Mouse (Mus musculus) kidney, embryonic 16.5 days (tissue): ENCODE measurements around the gene Dscaml1. TPM values are rescaled to one million over a fixed set of nuclear protein-coding genes. Genes with fewer than 3 reads are reported as not detected.

Experiments
- ATAC-seq: fragments of 200-750 bp; cut with Nextera tagmentation; 2 replicates; pipeline ENCODE4 v1.8.0; 2017; ENCODE audit warnings: moderate TSS enrichment; ENCODE audit not compliant: low FRiP score, low TSS enrichment
- H3K27ac ChIP-seq: fragments of 300-500 bp; sonication (generic); 2 replicates; pipeline ENCODE4 v1.5.1; 2014; ENCODE audit warnings: low read length
- H3K27me3 ChIP-seq: fragments of 300-500 bp; sonication (generic); 2 replicates; pipeline ENCODE4 v1.6.1; 2014; ENCODE audit warnings: low read length, control low read depth, mixed read lengths; ENCODE audit not compliant: insufficient read depth
- H3K36me3 ChIP-seq: fragments of 300-500 bp; sonication (generic); 2 replicates; pipeline ENCODE4 v1.6.1; 2014; ENCODE audit warnings: low read length, control low read depth, mixed read lengths; ENCODE audit not compliant: insufficient read depth
- H3K4me1 ChIP-seq: fragments of 300-500 bp; sonication (generic); 2 replicates; pipeline ENCODE4 v1.6.1; 2014; ENCODE audit warnings: low read length, control low read depth, mixed read lengths; ENCODE audit not compliant: insufficient read depth
- H3K4me2 ChIP-seq: fragments of 300-500 bp; sonication (generic); replicated peaks from 2 replicates; pipeline ENCODE4 v1.6.1; 2014; ENCODE audit warnings: low read depth, low read length
- H3K4me3 ChIP-seq: fragments of 300-500 bp; sonication (generic); 2 replicates; pipeline ENCODE4 v1.5.1; 2014; ENCODE audit warnings: mild to moderate bottlenecking, low read length
- H3K9ac ChIP-seq: fragments of 300-500 bp; sonication (generic); replicated peaks from 2 replicates; pipeline ENCODE4 v1.6.1; 2014; ENCODE audit warnings: low read length
- H3K9me3 ChIP-seq: fragments of 300-500 bp; sonication (generic); 2 replicates; pipeline ENCODE4 v1.6.1; 2016; ENCODE audit warnings: low read length, control low read depth
- WGBS: fragments of 180-500 bp; shearing (Covaris S2); extraction: QIAGEN DNeasy Blood & Tissue Kit; methylation state at CpG from one replicate; pipeline ENCODE4 v1.1.7; 2014; 5-methylcytosine and 5-hydroxymethylcytosine counted together
- polyA plus RNA-seq: library from polyadenylated mRNA; unstranded; fragments of >200 nt; fragmentation: Nextera tagmentation; extraction: Ambion mirVana; gene quantifications from 2 replicates; pipeline ENCODE4 v1.2.1, GENCODE M21; 2015

Dscaml1 gene
- polyA plus RNA-seq, 1 experiment from 2014 or later = 0.37 TPM

GRCm38 (mm10) chr9:45677952-45678663 lies 251.7 kb downstream of the Dscaml1 start:
- H3K4me1 ChIP-seq = peaks cover 22% of the 10 kb centered on the region
- peak overlapping the region; percentile 39; the same call in 1 of the 2 replicates for H3K4me2 ChIP-seq
- H3K27ac ChIP-seq = no peak overlapping the region
- H3K4me3 ChIP-seq = no peak overlapping the region
- no peaks in the 10 kb centered on the region for H3K9me3 ChIP-seq
- no peaks in the 10 kb centered on the region for H3K36me3 ChIP-seq
- no peaks in the 10 kb centered on the region; the same call in 1 of the 2 replicates for H3K27me3 ChIP-seq
- no peak for ATAC-seq
- 51% methylated on average over 8 of the region's 8 CpGs for WGBS
- H3K9ac ChIP-seq = no peak overlapping the region

- no peaks in the 10 kb centered on the region for H3K27me3 ChIP-seq
- H3K9ac ChIP-seq = no peak overlapping the region
- H3K9me3 ChIP-seq = no peaks in the 10 kb centered on the region
- ATAC-seq = no peak
- peaks cover 22% of the 10 kb centered on the region for H3K4me1 ChIP-seq
- no peak overlapping the region for H3K4me3 ChIP-seq
- H3K4me2 ChIP-seq = no peak overlapping the region
- H3K36me3 ChIP-seq = no peaks in the 10 kb centered on the region
- WGBS = 61% methylated on average over 4 of the region's 4 CpGs
- no peak overlapping the region for H3K27ac ChIP-seq
Observed at GRCm38 (mm10) chr9:45678664-45679026, 252.2 kb downstream of the Dscaml1 start.

GRCm38 (mm10) chr9:45682461-45682998 lies 256.1 kb downstream of the Dscaml1 start:
- Histone ChIP-seq H3K4me3 (no peak overlapping the region), H3K36me3 (no peaks in the 10 kb centered on the region), H3K27ac (no peak overlapping the region), H3K4me2 (no peak overlapping the region), H3K27me3 (no peaks in the 10 kb centered on the region), H3K4me1 (peaks cover 13% of the 10 kb centered on the region; the same call in 1 of the 2 replicates), H3K9me3 (no peaks in the 10 kb centered on the region), H3K9ac (no peak overlapping the region)
- WGBS = 51% methylated on average over 11 of the region's 11 CpGs
- no peak for ATAC-seq

DNA sequence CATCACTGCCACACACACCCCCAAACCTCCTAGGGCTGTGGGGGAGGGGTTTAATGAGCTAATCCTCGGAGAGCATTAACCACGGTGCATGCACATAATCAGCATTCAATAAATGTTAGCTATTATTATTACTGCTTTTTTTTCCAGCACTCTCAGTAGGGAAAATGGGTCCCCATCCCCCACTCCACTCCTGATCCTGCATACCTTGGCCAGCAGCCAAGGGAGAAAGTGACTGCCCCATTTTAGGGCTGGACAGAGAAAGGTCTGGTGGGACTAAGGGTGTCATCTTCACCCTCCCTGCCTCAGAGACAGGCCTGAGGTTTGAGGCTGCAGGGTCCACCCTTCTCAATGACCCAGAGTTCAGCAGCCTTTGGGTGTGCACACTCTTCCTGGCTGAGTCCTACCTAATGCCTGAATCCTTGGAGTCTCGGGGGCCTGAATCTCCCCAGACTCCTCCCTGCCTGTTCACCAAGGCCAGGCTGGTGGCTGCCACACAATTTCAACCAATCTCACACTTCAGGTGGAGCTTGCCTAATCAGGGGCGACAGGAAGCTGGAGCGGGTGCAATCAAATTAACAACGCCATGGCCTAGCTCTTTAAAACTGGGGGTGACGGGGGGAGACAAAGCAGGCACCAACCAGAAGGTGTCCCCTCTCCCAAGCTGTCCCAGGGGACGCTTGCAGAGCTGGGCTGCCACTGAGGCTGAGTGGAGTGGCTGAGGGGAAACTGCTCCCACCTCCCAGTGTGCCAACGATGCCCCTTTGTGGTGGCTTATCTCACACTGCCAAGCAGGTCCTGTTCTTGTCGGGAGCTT lies 267.2 kb downstream of the Dscaml1 start:
- Histone ChIP-seq H3K27ac (no peak overlapping the region), H3K9me3 (no peaks in the 10 kb centered on the region), H3K27me3 (no peaks in the 10 kb centered on the region), H3K4me2 (no peak overlapping the region), H3K4me3 (no peak overlapping the region), H3K4me1 (peaks cover 10% of the 10 kb centered on the region; the same call in 1 of the 2 replicates), H3K36me3 (no peaks in the 10 kb centered on the region), H3K9ac (no peak overlapping the region)
- ATAC-seq = no peak
- WGBS = 28% methylated on average over 10 of the region's 10 CpGs

- Histone ChIP-seq H3K27ac (no peak overlapping the region), H3K9me3 (no peaks in the 10 kb centered on the region), H3K27me3 (no peaks in the 10 kb centered on the region), H3K4me3 (no peak overlapping the region), H3K9ac (no peak overlapping the region), H3K4me2 (no peak overlapping the region), H3K4me1 (peaks cover 10% of the 10 kb centered on the region; the same call in 1 of the 2 replicates), H3K36me3 (no peaks in the 10 kb centered on the region)
- no peak for ATAC-seq
- WGBS = 23% methylated on average over 2 of the region's 2 CpGs
Observed at GRCm38 (mm10) chr9:45694256-45694655, 267.8 kb downstream of the Dscaml1 start.

DNA sequence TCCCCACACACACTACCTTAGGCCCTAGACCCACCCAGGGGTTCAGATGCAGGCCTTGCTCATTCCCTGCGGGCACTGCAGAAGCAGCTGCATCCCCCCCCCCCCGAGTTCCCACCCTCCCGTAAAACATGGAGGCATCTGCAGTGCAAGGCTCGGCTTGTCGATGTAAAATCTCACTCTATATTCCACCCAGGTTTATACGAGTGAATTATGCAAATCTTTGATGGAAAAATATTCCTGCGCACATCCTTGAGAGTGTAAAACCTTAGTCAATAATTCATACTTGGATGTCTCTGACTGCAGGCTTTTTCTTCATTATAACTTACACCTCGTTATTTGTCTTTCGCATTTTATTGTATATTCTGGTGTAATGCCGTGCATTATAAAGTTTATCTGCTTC lies 272.7 kb downstream of the Dscaml1 start:
- H3K9ac ChIP-seq = no peak overlapping the region
- H3K4me2 ChIP-seq = no peak overlapping the region
- H3K9me3 ChIP-seq = no peaks in the 10 kb centered on the region
- 80% methylated on average over 10 of the region's 10 CpGs for WGBS
- no peak overlapping the region for H3K27ac ChIP-seq
- ATAC-seq = no peak
- H3K27me3 ChIP-seq = no peaks in the 10 kb centered on the region
- H3K4me1 ChIP-seq = no peaks in the 10 kb centered on the region
- H3K36me3 ChIP-seq = no peaks in the 10 kb centered on the region
- H3K4me3 ChIP-seq = no peak overlapping the region

GRCm38 (mm10) chr9:45703236-45703635 lies 276.8 kb downstream of the Dscaml1 start:
- no peaks in the 10 kb centered on the region for H3K9me3 ChIP-seq
- WGBS = 88% methylated on average over 3 of the region's 3 CpGs
- H3K27me3 ChIP-seq = no peaks in the 10 kb centered on the region
- no peak overlapping the region for H3K9ac ChIP-seq
- no peak overlapping the region for H3K27ac ChIP-seq
- no peak for ATAC-seq
- no peak overlapping the region for H3K4me3 ChIP-seq
- H3K36me3 ChIP-seq = no peaks in the 10 kb centered on the region
- H3K4me2 ChIP-seq = no peak overlapping the region
- H3K4me1 ChIP-seq = no peaks in the 10 kb centered on the region

- no peak for ATAC-seq
- Histone ChIP-seq H3K27me3 (no peaks in the 10 kb centered on the region), H3K4me2 (no peak overlapping the region), H3K4me3 (no peak overlapping the region), H3K36me3 (no peaks in the 10 kb centered on the region), H3K9me3 (no peaks in the 10 kb centered on the region), H3K9ac (no peak overlapping the region), H3K4me1 (no peaks in the 10 kb centered on the region), H3K27ac (no peak overlapping the region)
- WGBS = 80% methylated on average over 3 of the region's 3 CpGs
Observed at GRCm38 (mm10) chr9:45704441-45704840, 278.0 kb downstream of the Dscaml1 start.

- H3K4me2 ChIP-seq = no peak overlapping the region
- WGBS = 67% methylated on average over 11 of the region's 11 CpGs
- H3K27me3 ChIP-seq = no peaks in the 10 kb centered on the region
- no peaks in the 10 kb centered on the region for H3K4me1 ChIP-seq
- no peaks in the 10 kb centered on the region for H3K36me3 ChIP-seq
- H3K9ac ChIP-seq = no peak overlapping the region
- no peaks in the 10 kb centered on the region for H3K9me3 ChIP-seq
- ATAC-seq = no peak
- H3K27ac ChIP-seq = no peak overlapping the region
- no peak overlapping the region for H3K4me3 ChIP-seq
Observed at GRCm38 (mm10) chr9:45710300-45710699, 283.9 kb downstream of the Dscaml1 start.

DNA sequence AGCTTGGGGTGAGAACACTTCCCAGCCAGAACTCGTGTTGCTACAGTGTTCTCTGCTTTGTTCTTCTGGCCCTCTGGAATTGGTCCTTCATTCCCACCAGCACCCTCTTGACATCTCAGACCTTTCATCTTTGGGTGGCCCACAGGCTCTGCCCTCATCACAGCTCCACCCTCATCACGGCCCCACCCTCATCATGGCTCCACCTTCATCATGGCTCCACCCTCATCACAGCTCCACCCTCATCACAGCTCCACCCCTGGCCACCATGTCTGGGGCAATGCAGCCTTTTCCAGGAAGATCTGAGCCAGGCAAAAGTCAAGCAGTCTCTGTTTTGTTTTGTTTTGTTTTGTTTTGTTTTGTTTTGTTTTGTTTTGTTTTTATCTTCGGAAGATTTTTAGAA lies 289.0 kb downstream of the Dscaml1 start:
- H3K4me2 ChIP-seq = no peak overlapping the region
- H3K27ac ChIP-seq = no peak overlapping the region
- no peaks in the 10 kb centered on the region for H3K9me3 ChIP-seq
- WGBS = 67% methylated on average over 3 of the region's 3 CpGs
- no peaks in the 10 kb centered on the region for H3K4me1 ChIP-seq
- ATAC-seq = no peak
- H3K4me3 ChIP-seq = no peak overlapping the region
- no peaks in the 10 kb centered on the region for H3K27me3 ChIP-seq
- H3K36me3 ChIP-seq = no peaks in the 10 kb centered on the region
- H3K9ac ChIP-seq = no peak overlapping the region
